Mouse (Mus musculus) v-Abl transformed pro-B cells (cell line): ENCODE results near the gene Lrmda.

Experiments used
- in situ Hi-C, 2 experiments: fragments of 400-800 bp; cut with MboI; formaldehyde crosslinking; loops; one replicate each; pipeline ENCODE4 v1.15.1; 2025; ENCODE audit not compliant: unreplicated experiment in 2 of 2

The Lrmda gene

DNA sequence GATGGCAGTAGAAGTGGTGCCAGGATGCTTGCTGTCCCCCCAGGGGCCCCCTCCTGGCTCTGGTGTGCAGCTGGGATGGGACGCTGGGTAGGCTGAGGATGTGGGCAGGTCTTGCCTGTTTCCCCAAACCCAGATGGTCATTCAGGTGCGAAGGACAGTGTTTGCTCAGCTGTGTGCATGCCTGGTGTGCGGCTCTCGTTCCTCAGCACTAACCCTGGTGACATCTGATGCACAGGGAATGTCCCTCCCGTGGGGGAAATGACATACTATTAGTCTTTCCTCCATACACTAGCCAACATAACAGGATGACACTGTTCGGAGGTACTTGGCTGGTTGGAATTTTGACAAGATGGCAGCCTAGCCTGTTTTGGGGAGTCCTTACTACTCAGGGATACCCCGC is 69.8 kb downstream of the Lrmda start:
- in situ Hi-C loops, result no loop called here

- in situ Hi-C loops, result no loop called here
Observed at GRCm38 (mm10) chr14:22089866-22090470, 70.5 kb downstream of the Lrmda start.

- in situ Hi-C loops, result no loop called here
Observed at GRCm38 (mm10) chr14:22090778-22091211, 71.3 kb downstream of the Lrmda start.

DNA sequence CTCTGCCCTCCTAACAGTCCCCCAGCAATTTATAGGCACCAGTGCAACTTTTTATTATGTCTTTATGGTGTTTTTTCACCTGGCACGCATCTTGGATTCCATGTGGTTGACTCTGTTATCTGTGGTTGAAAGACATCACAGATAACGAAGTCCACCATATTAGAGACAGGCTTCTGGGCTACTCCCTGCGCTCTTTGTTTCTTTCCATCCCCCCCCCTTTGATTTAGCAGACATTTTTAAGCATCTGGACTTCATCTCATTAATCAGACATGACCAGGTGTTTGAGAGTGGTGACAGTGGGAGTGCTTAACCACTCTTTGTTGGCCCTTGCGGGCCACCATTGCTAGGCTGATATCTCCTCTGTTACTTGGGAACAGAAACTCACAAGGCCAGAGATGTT is 71.8 kb downstream of the Lrmda start:
- in situ Hi-C loops, result no loop called here

GRCm38 (mm10) chr14:22093124-22093523 is 73.6 kb downstream of the Lrmda start:
- in situ Hi-C loops, result no loop called here

- in situ Hi-C loops, result no loop called here
Observed at GRCm38 (mm10) chr14:22101961-22102805, 82.7 kb downstream of the Lrmda start.

DNA sequence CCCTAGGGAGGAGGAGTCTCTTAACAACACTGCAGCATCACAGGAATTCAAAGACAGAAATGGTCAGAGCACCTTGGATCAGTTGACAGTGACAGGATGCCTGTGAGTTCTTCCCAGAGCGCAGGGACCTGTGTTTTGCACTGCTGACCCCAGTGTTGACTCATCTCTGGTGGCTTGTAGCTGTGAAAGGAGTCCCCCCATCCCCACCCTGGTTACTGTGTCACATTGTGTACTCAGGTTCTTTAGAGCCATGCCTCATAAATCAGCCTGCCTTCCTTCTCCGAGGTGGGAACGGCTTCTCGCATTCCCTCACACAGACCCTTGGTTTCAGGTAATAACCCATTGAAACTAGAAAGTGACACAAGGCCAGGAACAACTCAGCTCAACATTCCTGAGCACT is 86.3 kb downstream of the Lrmda start:
- in situ Hi-C loops, result no loop called here

- in situ Hi-C loops, result no loop called here
Observed at GRCm38 (mm10) chr14:22106777-22107176, 87.3 kb downstream of the Lrmda start.

DNA sequence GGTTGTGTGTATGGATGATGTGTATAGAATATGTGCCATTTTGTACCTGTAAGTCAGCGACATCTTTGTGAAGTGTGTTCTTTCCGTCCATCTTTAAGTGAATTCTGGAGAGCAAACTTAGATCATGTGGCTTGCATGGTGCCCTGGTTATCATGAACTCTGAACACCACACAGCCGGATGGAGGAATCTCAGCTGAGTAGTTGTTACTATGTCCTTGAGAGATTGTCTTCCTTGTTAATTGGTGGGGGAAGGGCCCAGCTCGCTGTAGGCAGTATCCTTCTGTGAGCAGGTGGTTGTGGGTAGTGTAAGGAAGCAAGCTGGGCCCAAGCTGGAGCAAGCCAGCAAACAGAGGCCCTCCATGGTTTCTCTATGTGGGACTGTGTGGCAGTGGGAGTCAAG is 89.9 kb downstream of the Lrmda start:
- in situ Hi-C loops, result no loop called here

DNA sequence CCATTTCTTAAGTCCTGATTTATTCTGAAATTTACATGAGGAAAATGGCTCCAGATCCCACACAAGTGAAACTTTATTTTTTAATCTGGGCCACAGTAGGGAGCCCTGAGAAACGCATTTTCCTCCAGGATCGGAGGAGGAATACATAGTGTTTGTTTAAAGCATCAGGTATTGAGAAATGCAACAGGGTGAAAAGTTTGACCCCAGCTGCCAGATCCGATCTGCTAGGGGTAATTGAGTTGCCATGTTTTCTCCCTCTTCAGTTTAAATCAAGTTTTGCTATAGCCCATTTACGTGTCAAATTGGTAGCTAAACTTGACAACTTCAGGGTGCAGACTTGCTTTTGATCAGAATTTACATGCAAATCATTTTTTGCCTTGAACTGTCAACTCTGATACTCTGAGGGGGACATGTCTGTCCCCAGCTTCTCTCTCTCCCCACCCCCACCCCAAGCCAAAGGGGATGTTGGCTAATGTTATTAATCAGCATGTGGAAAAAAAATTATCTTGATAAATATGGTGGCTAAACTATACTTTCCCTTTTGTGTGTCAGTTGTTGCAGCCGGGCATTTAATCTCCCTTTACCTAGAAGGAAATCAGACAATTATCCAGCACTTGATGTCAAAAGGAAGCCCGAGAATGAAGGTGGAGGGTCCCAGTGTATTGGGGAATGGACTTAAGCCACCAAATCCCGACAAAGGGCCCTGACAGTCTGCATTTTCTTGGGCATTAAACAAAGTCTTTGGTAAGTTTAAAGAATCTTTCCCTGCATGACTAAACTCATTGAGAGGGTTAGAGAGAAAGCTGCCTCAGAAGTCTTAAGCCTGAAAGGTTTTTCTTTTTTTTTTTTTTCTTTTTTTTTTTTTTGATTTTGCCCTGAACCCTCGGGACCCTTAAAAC is 94.2 kb downstream of the Lrmda start:
- in situ Hi-C loops, result no loop called here

DNA sequence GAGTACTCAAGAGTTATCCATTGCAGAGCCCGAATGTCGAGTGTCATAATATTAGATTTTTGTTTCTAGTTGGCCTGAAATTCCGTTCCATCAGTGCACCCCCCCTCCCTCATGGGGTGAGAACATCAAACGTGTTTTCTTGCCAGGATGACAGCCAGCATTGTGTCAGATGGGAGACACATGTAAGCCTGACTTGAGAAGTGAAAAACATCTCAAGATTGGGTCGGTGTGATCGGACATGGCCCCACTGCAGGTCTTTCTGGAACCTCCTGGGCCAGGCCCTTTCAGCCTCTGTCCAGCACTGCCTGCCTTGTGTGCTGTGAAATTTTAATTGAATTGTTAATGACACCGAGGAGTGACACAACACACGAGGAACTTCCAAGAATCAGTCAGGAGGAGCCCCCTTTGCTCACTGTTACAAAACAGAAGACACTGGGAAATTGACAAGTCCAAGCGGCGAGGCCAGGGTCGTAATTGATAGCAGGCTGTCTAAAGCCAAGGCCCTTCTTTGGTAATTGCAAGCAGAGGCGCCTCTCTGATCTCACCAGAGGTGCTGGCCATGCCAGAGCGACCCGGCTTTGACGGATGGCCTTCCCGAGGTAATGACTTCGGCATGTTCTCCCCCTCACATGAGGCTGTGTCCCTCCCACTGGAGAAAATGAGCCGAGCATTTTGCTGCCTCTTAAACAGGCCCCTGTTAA is 95.3 kb downstream of the Lrmda start:
- in situ Hi-C loops, result no loop called here

GRCm38 (mm10) chr14:22118096-22118495 is 98.6 kb downstream of the Lrmda start:
- in situ Hi-C loops, result no loop called here

DNA sequence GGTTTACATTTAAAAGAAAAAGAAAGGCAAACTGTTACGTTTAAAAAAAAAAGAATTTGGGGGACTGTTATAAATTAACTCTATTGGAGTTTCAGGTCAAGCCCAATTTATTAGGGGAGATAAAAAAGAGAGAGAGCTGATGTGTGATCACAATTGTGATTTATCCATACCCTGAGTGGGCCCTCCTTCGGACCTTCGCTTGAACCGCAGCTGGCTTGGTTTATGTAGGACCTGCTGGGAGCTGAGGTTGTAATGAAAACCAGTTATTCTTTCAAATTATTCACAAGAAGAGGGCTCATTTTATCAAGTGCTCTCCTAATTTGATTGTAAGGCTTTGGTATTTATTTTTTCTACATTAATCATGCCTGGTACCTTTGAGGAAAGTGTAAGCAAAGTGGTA is 99.0 kb downstream of the Lrmda start:
- in situ Hi-C loops, result no loop called here

GRCm38 (mm10) chr14:22126276-22126675 is 106.8 kb downstream of the Lrmda start:
- in situ Hi-C loops, result no loop called here

DNA sequence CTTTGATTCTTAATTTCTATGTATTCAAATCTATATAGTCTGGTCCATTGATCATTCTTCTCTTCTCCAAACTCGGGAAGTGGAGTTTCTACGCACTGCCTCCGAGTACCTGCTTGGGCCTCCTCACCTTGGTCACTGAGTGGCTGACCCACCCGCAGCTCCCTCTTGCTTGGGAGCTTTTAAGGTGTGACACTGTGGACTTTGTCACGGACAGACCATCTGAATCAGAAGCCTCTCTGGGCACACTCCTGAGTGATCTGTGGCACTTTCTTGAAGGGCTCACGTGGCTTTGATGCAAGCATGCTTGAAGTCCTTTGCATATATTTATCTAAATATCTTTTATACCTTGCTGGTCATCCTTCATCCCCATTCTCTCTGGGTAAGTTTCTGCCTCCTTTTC is 107.3 kb downstream of the Lrmda start:
- in situ Hi-C loops, result no loop called here

DNA sequence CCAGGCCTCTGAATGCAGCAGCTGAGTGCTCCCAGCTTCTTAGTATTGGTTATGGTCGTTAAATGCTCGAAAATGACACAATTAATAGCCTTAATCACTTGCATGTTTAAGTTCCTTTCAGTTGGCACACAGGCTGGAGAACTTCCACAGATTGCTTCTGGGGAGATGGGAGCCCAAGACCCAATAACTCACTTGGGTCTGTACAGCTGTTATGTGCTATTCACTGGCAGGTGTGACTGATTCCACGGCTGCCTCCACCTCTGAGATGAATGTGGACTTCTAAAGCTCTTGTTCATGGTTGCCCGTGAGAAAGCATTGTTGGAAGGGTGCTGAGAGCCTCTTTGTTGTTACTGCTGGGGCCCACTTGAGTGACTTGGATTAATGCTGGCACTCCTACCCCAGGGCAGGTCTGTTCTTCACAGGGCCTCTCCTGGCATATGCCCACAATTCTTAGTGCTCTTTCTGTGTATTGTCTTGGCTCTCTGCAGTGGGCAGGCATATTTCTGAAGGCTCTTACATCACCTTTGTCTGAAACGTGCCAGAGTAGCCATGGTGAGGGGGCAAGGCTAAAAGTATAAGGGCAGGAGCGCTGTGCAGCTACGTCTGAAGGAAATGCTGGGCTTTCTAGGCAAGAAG is 111.6 kb downstream of the Lrmda start:
- in situ Hi-C loops, result no loop called here

DNA sequence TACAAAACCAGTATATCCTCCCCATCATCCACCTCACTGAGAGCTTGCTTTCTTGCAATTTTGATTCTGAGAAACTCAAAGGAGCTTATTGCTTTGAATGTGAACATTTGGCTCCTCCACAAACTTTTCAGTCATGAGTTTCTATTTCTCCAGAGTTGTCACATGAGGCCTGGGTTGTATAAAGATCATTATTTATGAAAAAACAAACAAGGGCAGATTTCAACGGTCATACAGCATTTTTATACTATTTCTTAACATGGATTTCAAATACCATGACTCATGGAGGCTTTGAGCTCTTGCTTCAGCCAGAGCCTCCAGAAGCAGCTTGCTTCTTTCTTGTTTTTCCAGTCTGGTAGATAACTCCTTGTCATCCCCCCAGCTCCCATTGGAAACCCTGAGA is 119.8 kb downstream of the Lrmda start:
- in situ Hi-C loops, result no loop called here

- in situ Hi-C loops, result no loop called here
Observed at GRCm38 (mm10) chr14:22144014-22144413, 124.5 kb downstream of the Lrmda start.

DNA sequence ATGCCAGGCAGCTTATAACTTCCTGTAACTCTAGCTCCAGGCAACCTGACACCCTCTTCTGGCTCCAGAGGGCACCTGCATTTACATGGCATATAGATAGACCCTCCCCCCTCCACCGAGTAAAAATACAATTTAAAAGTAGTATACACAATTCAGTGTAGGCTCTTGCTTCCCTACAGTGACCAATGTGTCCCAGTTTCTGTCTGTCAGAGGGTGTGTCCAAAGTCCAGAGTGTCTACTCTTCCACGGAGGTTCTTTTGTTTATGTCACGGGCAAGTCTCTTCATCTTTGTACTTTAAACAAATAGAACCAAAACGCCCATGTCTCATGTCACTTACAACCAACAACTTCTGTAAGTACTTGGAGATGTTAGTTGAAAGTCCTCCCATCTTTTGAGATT is 126.4 kb downstream of the Lrmda start:
- in situ Hi-C loops, result no loop called here

DNA sequence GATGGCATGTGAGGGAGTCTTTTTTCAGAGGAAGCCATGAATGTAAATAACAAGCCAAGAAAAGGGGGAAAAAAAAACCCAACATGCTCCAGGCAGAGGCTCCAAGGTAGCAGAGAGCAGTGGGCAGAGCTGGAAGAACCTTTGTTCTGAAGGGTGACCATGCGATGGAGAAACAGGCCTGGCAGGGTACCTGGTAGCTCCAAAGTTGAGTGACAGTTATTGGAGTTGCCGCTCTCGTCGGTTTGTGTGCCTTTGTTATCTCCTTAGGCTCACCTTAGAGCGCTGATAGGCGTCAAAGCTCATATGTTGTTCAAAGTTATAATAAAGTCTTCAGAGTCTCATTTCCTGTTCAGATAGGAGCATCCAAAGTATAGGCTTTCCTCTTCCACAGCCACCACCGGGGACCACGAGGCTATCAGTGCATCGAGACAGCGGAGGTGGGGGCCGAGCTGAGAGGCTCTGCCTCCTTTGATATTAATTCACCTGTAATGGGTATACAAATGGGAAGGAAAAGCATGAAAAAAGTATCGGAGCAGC is 127.1 kb downstream of the Lrmda start:
- in situ Hi-C loops, result no loop called here
